8 mouse cellular contexts compared by ENCODE assay signal in the genomic region with DNA sequence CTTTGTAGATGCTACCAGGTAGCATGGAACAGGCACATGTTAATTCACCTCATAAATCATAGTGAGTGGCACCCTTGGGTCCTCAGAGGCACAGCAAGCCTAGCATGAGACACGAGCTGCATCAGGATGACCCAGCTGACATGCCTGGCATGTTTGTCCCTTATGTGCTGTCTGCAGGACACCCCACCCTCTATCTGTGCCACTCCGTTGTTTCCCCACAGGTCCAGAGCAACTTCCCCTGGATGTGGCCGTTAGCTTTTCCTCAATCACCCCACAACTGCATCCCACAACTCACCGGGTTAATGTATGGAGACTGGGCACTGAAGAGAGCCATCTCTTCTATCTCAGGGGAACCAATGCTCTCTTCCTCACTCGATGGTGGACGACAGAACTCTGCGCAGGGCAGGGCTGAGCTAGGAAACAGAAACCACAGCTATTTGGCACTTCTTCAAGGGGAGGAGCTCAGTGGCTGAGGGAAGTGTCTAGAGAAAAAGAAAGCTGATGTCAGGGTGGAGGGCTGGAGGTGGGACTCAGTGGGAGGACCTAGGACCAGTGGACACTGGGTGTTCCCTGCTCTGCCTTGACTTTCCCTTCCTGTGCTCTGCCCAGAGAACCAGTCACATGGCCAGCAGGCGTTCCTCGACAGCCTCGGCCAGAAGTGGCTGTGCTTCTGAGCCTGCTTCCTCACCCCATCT. TPM values are rescaled to one million over a fixed set of nuclear protein-coding genes. Genes with fewer than 3 reads are reported as not detected.
A peak's percentile ranks its signal among the peaks of the same experiment; 100 is the strongest.
DNase-seq lines count a peak whose midpoint lies in the region; ATAC-seq and TF ChIP-seq lines count a peak whose summit lies in the region.

A gene (minus strand): TSS at position 464 of the 695 bp plus-strand sequence.

- no peaks in the 10 kb centered on the region for H3K9me3 ChIP-seq in midbrain, postnatal 0 days (ENCODE audit: low read length)
- no peaks in the 10 kb centered on the region for H3K9me3 ChIP-seq in midbrain, embryonic 15.5 days
- H3K9me3 ChIP-seq in heart, embryonic 14.5 days (ENCODE audit: control insufficient read depth, low read length), result 0 out of 2 replicates have a peak, but pooled peaks cover under 1% of the 10 kb centered on the region

- H3K9ac ChIP-seq in midbrain, postnatal 0 days (replicated peaks; ENCODE audit: low read length, poor library complexity, severe bottlenecking), result no peak within 1 kb of the TSS
- H3K9ac ChIP-seq in midbrain, embryonic 15.5 days, result no peak within 1 kb of the TSS
- H3K9ac ChIP-seq in heart, embryonic 14.5 days (ENCODE audit: low read length), result peak within 1 kb of the TSS; percentile 60

- no peak for ATAC-seq in midbrain, postnatal 0 days (ENCODE audit: low FRiP score)
- ATAC-seq in midbrain, embryonic 15.5 days (replicated peaks), result no peak
- peak; percentile 86 for ATAC-seq in heart, embryonic 14.5 days (ENCODE audit: insufficient number of reproducible peaks, insufficient read depth, low FRiP score, low read depth)

- no peaks in the 10 kb centered on the region for H3K27me3 ChIP-seq in midbrain, postnatal 0 days (ENCODE audit: insufficient read depth, low read length)
- H3K27me3 ChIP-seq in midbrain, embryonic 15.5 days (replicated peaks), result no peaks in the 10 kb centered on the region
- no peaks in the 10 kb centered on the region for H3K27me3 ChIP-seq in heart, embryonic 14.5 days (ENCODE audit: control insufficient read depth, insufficient read depth, low read length)
- H3K27me3 ChIP-seq in myocyte (ENCODE audit: control insufficient read depth, insufficient read depth, insufficient read length), result no peaks in the 10 kb centered on the region

- WGBS in midbrain, postnatal 0 days, result 77% methylated on average over 10 of the region's 10 CpGs
- 71% methylated on average over 10 of the region's 10 CpGs for WGBS in midbrain, embryonic 15.5 days
- WGBS in heart, embryonic 14.5 days, result 44% methylated on average over 10 of the region's 10 CpGs

- no peak for DNase-seq in midbrain, postnatal 0 days (ENCODE audit: low spot score)
- peak; percentile 64 for DNase-seq in c-Kit-positive CD71-negative TER-119-negative erythroid progenitor cells, embryonic 14.5 days (ENCODE audit: low read depth)
- peak; percentile 69 to 78 for DNase-seq in kidney, postnatal 4 days
- DNase-seq in thymus, postnatal 25 days, result peak; percentile 73
- DNase-seq in cerebellum, postnatal 25 days, result no peak

- H3ac ChIP-seq in myocyte (ENCODE audit: control insufficient read depth, insufficient read length), result no peak within 1 kb of the TSS

- H3K4me3 ChIP-seq in midbrain, postnatal 0 days (ENCODE audit: low read depth, low read length), result peak within 1 kb of the TSS; percentile 9; the same call in 1 of the 2 replicates
- H3K4me3 ChIP-seq in midbrain, embryonic 15.5 days, result no peak within 1 kb of the TSS
- H3K4me3 ChIP-seq in heart, embryonic 14.5 days (ENCODE audit: control insufficient read depth in 1 of 2, insufficient read depth in 1 of 2, low read depth in 1 of 2, low read length in 2 of 2), result peak within 1 kb of the TSS; percentile 36 to 45
- H3K4me3 ChIP-seq in myocyte, result peak within 1 kb of the TSS; percentile 16

- no peaks in the 10 kb centered on the region for H3K4me1 ChIP-seq in midbrain, postnatal 0 days (ENCODE audit: insufficient read depth, low read length)
- H3K4me1 ChIP-seq in midbrain, embryonic 15.5 days, result no peaks in the 10 kb centered on the region
- H3K4me1 ChIP-seq in heart, embryonic 14.5 days (ENCODE audit: control insufficient read depth in 2 of 2, insufficient read depth in 2 of 2, low read length in 2 of 2), result peaks cover 3 to 6% of the 10 kb centered on the region in 2 experiments; a peak in 1 of 4 replicates

- no peaks in the 10 kb centered on the region for H3K79me2 ChIP-seq in myocyte (ENCODE audit: control insufficient read depth, insufficient read depth)

- H3K4me2 ChIP-seq in midbrain, postnatal 0 days (ENCODE audit: low read depth, low read length, poor library complexity, severe bottlenecking), result peak within 1 kb of the TSS; percentile 26
- no peak within 1 kb of the TSS for H3K4me2 ChIP-seq in midbrain, embryonic 15.5 days
- H3K4me2 ChIP-seq in heart, embryonic 14.5 days (ENCODE audit: low read length), result peak within 1 kb of the TSS; percentile 54
- H3K4me2 ChIP-seq in myocyte (ENCODE audit: low read depth), result peak within 1 kb of the TSS; percentile 89

- TF ChIP-seq POLR2A in myocyte (IDR thresholded peaks at IDR 0.05; ENCODE audit: insufficient read length, low read depth), result peak; percentile 78

- no peak within 1 kb of the TSS for H3K27ac ChIP-seq in midbrain, postnatal 0 days (ENCODE audit: low read depth, low read length)
- H3K27ac ChIP-seq in midbrain, embryonic 15.5 days, result no peak within 1 kb of the TSS
- H3K27ac ChIP-seq in heart, embryonic 14.5 days (replicated peaks in 1 of 2; ENCODE audit: control insufficient read depth in 1 of 2, insufficient read depth in 1 of 2, low read depth in 2 of 2, low read length in 2 of 2), result peak within 1 kb of the TSS; percentile 50 to 64

- TF ChIP-seq CTCF in midbrain, postnatal 0 days (IDR thresholded peaks at IDR 0.05), result no peak

- H3K36me3 ChIP-seq in midbrain, postnatal 0 days (ENCODE audit: insufficient read depth, low read length), result no peaks in the 10 kb centered on the region
- H3K36me3 ChIP-seq in midbrain, embryonic 15.5 days (replicated peaks), result no peaks in the 10 kb centered on the region
- no peaks in the 10 kb centered on the region for H3K36me3 ChIP-seq in heart, embryonic 14.5 days (ENCODE audit: control insufficient read depth, insufficient read depth, low read length)
- H3K36me3 ChIP-seq in myocyte (ENCODE audit: control insufficient read depth, insufficient read depth), result no peaks in the 10 kb centered on the region

TF ChIP-seq in myocyte, 11 proteins besides CTCF, POLR2A, EP300 and RAD21:
- TF ChIP-seq REST (IDR thresholded peaks at IDR 0.05; ENCODE audit: insufficient read depth, insufficient read length), result no peak
- TF ChIP-seq POLR2AphosphoS2 (IDR thresholded peaks at IDR 0.05; ENCODE audit: insufficient read length, low read depth), result peak; percentile 40
- TF ChIP-seq USF1 (IDR thresholded peaks at IDR 0.05; ENCODE audit: low read depth), result peak; percentile 90
TF ChIP-seq in myocyte: peak in this region for 2.

RNA-seq across cellular contexts. Expression of the gene that starts here (rescaled TPM):
- total RNA-seq in midbrain, postnatal 0 days (2014; rRNA removed), result 15.7 and 16.0 TPM in 2 replicates
- polyA plus RNA-seq in midbrain, postnatal 0 days (2015; fragmentation: Nextera tagmentation; extraction: Ambion mirVana), result 16.5 and 19.9 TPM in 2 replicates
- polyA plus RNA-seq in midbrain, embryonic 15.5 days (2015; fragmentation: Nextera tagmentation; extraction: Ambion mirVana), result 8.5 and 11.8 TPM in 2 replicates
- 63.4 and 65.2 TPM in 2 replicates for polyA plus RNA-seq in heart, embryonic 14.5 days (2014; fragmentation: Nextera tagmentation; extraction: Ambion mirVana)
- 20.9 TPM for polyA plus RNA-seq in myocyte (2012; fragmentation: generic; extraction: Trizol)

Comparison
In these comparisons a context has a peak if more than half of its experiments do, and no peak if none do; other contexts are left out.
1. DNase-seq: peak in c-Kit-positive CD71-negative TER-119-negative erythroid progenitor cells, embryonic 14.5 days (single experiment), kidney, postnatal 4 days (2 of 2) and thymus, postnatal 25 days (single experiment); none in midbrain, postnatal 0 days (single experiment) and cerebellum, postnatal 25 days (0 of 2).
2. H3K27ac ChIP-seq: peak in heart, embryonic 14.5 days (2 of 2); none in midbrain, postnatal 0 days (single experiment) and midbrain, embryonic 15.5 days (single experiment).